Mouse (Mus musculus) left cerebral cortex, adult 8-10 months (tissue): ENCODE results near the gene Art5. TPM values are rescaled to one million over a fixed set of nuclear protein-coding genes. Genes with fewer than 3 reads are reported as not detected.

Experiments used
- DNase-seq, 2 experiments: peaks; one replicate each; pipeline ENCODE4 v3.0.0; 2022; ENCODE audit warnings: low spot score in 2 of 2
- total RNA-seq, 4 experiments: library from RNA; stranded (reverse); gene quantifications; 2 replicates each; pipeline ENCODE4 v1.2.4; 2022

The Art5 gene
- total RNA-seq, result under 1 TPM in 1 of 4 experiments, not detected in 3; 0.33 TPM

GRCm38 (mm10) chr7:102109171-102109570, at the start of gene Art5:
Gene Art5, minus strand, starts transcription at chr7:102109489.
- no peak for DNase-seq

- no peak for DNase-seq
Measured at GRCm38 (mm10) chr7:102153691-102154090, 44.4 kb upstream of the Art5 start.

- no peak for DNase-seq
Measured at GRCm38 (mm10) chr7:102137898-102138297, 28.6 kb upstream of the Art5 start.

GRCm38 (mm10) chr7:102137464-102137863, 28.2 kb upstream of the Art5 start:
- no peak for DNase-seq

GRCm38 (mm10) chr7:102132395-102132794, 23.1 kb upstream of the Art5 start:
- DNase-seq, result no peak

GRCm38 (mm10) chr7:102120326-102120725, 11.0 kb upstream of the Art5 start:
- no peak for DNase-seq

- DNase-seq, result no peak
Measured at GRCm38 (mm10) chr7:102117382-102117781, 8.1 kb upstream of the Art5 start.

GRCm38 (mm10) chr7:102116579-102117331, 7.5 kb upstream of the Art5 start, which contains the start of gene Chrna10:
Gene Chrna10, minus strand, starts transcription at chr7:102116828.
- DNase-seq, result no peak

GRCm38 (mm10) chr7:102113151-102113729, 4.0 kb upstream of the Art5 start:
- DNase-seq, result no peak

- no peak for DNase-seq
Measured at GRCm38 (mm10) chr7:102109746-102110145, 457 bp upstream of the Art5 start.

- DNase-seq, result no peak
Measured at GRCm38 (mm10) chr7:102108206-102108605, 1.1 kb downstream of the Art5 start.

- no peak for DNase-seq
Measured at GRCm38 (mm10) chr7:102106700-102107141, 2.6 kb downstream of the Art5 start.

GRCm38 (mm10) chr7:102104126-102104525, 5.2 kb downstream of the Art5 start:
- DNase-seq, result no peak

- DNase-seq, result no peak
Measured at GRCm38 (mm10) chr7:102103555-102103954, 5.7 kb downstream of the Art5 start.

GRCm38 (mm10) chr7:102102696-102103095, 6.6 kb downstream of the Art5 start:
- DNase-seq, result no peak

- no peak for DNase-seq
Measured at GRCm38 (mm10) chr7:102102241-102102640, 7.0 kb downstream of the Art5 start.

- DNase-seq, result no peak
Measured at GRCm38 (mm10) chr7:102101487-102101886, 7.8 kb downstream of the Art5 start, which contains the start of gene Art1. Gene Art1, plus strand, starts transcription at chr7:102101743.

GRCm38 (mm10) chr7:102100868-102101267, 8.4 kb downstream of the Art5 start:
- DNase-seq, result no peak

GRCm38 (mm10) chr7:102099760-102100661, 9.3 kb downstream of the Art5 start:
- no peak for DNase-seq

GRCm38 (mm10) chr7:102087336-102087735, 22.0 kb downstream of the Art5 start:
- peak in 1 of 2 experiments; percentile 45 for DNase-seq

GRCm38 (mm10) chr7:102084041-102084696, 25.1 kb downstream of the Art5 start:
- DNase-seq, result no peak
